Mouse (Mus musculus): ENCODE measurements around the gene Polm.

- TF ChIP-seq POLR2A (IDR thresholded peaks at IDR 0.05; ENCODE audit: borderline replicate concordance, extremely low read depth, low read depth, low read length), result no peak
- no peak for TF ChIP-seq CTCF (IDR thresholded peaks at IDR 0.05; ENCODE audit: insufficient read depth, low read length)
Measured at GRCm38 (mm10) chr11:5849316-5849715, 11.5 kb upstream of the Polm start.

Measured in lung, adult 2 months (tissue).